Mouse (Mus musculus) liver, embryonic 14.5 days (tissue): ENCODE results near the gene Clip1.

Source experiments
- CTCF ChIP-seq: IDR thresholded peaks from 2 replicates; pipeline ENCODE4 v1.5.1; 2016; ENCODE audit warnings: antibody characterized with exemption, low read depth, control low read depth
- EP300 ChIP-seq: IDR thresholded peaks from 2 replicates; pipeline ENCODE4 v1.6.1; 2016; ENCODE audit warnings: antibody characterized with exemption, low read depth

- TF ChIP-seq CTCF, result no peak
- TF ChIP-seq EP300, result no peak
Observed at GRCm38 (mm10) chr5:123614246-123614645, 70.2 kb downstream of the Clip1 start.
